Mouse (Mus musculus) bone marrow, adult 2 months (tissue): ENCODE data around the gene Rasgef1c.

Experiments
- CTCF ChIP-seq: fragments of 200-500 bp; IDR thresholded peaks from 2 replicates; pipeline ENCODE4 v1.5.1; 2011; ENCODE audit warnings: low read length, control low read depth; ENCODE audit not compliant: control insufficient read depth, insufficient read depth
- POLR2A ChIP-seq: fragments of 200-500 bp; IDR thresholded peaks from 2 replicates; pipeline ENCODE4 v1.6.1; 2011; ENCODE audit warnings: low read depth, mild to moderate bottlenecking, control low read depth, low read length, borderline replicate concordance; ENCODE audit not compliant: control insufficient read depth

GRCm38 (mm10) chr11:49863926-49864325 lies 37.7 kb upstream of the Rasgef1c start:
- TF ChIP-seq POLR2A, result no peak
- TF ChIP-seq CTCF, result no peak
